Mouse (Mus musculus): Measurements from ENCODE around the gene G3bp1.
A peak's percentile ranks its signal among the peaks of the same experiment; 100 is the strongest.

Gene G3bp1

GRCm38 (mm10) chr11:55465177-55465576 is 4.3 kb upstream of the G3bp1 start:
- DNase-seq, result no peak

DNA sequence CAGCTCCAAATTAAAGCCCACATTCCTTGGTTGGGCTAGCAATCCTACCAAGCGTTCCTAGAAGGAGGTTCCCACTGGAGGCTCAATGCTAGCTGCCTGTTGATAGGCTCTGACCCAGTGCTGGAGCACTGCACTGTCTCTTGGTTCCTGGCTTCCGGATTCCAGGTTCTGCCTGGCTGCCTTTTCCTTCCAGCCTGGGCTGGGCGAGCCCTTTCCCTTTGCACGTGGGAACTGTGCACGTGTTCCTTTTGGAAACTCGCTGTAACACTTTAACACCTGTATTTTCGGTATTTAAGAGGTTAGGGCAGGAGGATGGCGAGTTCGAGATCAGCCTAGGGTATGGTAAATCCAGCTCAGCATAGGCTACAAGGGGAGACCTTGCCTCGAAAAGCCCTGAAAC is 1.5 kb upstream of the G3bp1 start:
- no peak for DNase-seq

DNA sequence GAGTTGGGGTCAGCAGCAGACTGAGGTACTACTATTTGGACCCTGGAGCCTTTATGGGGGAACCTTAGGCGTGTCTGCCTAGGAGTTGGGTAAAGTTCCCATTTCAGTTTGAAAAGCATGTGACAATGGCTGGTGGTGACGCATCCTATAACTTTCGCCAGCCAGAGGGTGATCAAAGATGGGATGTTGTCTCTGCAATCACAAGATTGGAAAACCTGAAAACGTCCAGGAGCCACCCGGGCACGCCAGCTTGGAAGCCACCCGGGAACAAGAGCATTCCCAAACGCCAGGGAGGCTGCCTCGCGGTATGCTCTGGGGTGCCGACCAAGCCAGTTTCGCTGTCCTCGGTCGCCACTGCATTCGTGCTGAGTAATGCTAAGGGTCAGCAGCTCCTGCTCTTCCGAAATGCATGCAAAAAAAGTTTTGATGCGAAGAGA is 856 bp upstream of the G3bp1 start:
- DNase-seq, result no peak

GRCm38 (mm10) chr11:55469923-55470691 is 622 bp downstream of the G3bp1 start:
- no peak for DNase-seq

GRCm38 (mm10) chr11:55470761-55471160 is 1.3 kb downstream of the G3bp1 start:
- no peak for DNase-seq

DNA sequence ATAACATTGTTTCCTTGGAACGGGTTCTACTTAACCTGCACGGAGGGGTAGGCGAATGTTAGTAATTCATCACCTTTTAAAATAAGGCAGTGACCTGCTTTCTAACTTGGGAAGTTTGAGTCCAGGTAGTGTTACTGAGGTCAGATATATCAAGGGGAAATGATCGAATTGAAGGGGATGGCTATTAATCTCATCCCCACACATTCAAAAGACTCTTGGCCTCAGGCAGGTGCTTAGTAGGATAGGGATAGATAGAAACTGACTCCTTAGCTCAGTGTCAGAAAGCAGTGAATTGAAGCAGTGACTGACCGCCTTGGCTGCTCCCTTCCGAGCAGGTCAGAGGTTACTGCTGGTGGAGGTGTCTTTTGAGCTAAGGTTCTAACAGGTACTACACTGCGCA is 2.0 kb downstream of the G3bp1 start:
- no peak for DNase-seq

DNA sequence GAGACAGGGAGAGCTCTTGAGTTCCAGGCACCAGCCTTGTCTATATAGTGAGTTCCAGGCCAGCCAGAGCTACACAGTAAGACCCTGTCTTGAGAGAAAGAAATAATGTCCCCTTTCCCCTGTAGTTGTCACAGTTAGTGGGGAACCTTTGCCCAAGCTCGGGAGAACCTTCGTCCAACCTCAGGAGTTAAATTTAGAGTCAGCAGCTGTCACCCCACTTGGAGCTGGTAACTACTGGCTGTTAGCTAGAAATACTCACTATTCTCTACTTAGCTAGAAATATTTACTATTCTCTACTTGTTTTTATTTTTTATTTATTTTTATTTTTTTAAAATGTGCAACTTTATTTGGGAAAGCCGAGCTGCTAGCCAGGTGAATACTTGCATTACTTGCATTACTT is 3.7 kb downstream of the G3bp1 start:
- no peak for DNase-seq

DNA sequence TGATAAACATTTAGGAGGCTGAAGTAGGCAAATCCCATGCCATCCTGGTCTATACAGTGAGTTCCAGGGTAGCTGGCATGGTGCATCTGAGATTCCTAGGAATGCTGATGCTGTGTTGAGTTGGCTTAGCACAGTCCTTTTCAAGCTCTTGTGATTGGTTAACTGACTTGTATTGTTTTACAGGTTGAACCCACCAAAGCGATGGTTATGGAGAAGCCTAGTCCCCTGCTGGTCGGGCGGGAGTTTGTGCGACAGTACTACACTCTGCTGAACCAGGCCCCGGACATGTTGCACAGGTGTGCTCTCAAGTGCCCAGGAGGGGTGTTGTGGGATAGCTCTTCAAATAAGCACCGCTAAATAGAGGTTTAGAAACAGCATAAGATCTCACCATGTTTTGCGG is 16.0 kb downstream of the G3bp1 start:
- no peak for DNase-seq

- DNase-seq, result no peak
These were observed 26.7 kb downstream of the G3bp1 start for GRCm38 (mm10) chr11:55496158-55496557.

GRCm38 (mm10) chr11:55497885-55498284 is 28.4 kb downstream of the G3bp1 start:
- peak in 1 of 2 experiments; percentile 26 for DNase-seq

DNA sequence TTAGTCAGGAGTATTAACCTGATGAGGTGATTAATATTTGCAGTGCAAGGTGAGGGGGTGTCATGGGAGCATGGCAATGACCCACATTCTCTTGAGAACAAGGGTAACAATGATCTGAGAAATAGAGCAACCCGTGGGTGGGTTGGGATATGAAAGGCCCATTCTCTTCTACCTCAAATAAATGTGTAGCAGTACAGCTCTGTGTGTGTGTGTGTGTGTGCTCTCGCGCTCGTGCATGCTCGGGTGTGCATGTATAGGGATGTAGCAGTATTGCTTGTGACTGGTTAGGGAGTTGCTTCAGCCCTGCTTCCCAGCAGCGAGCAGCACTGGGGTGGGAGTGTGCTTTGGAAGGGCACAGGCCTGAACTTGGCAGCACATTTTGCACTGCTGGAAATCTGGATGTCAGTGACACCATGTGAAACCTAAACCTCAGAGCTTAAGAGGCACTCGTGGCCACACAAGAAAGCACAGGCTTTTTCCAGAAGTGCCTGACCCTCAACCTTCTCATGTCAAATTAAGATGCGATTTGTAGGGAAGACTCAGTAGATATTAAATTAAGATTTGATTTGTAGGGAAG is 32.6 kb downstream of the G3bp1 start:
- DNase-seq, result no peak

- DNase-seq, result no peak
These were observed 33.4 kb downstream of the G3bp1 start for GRCm38 (mm10) chr11:55502886-55503285.

GRCm38 (mm10) chr11:55505485-55505884 is 36.0 kb downstream of the G3bp1 start:
- DNase-seq, result no peak

DNA sequence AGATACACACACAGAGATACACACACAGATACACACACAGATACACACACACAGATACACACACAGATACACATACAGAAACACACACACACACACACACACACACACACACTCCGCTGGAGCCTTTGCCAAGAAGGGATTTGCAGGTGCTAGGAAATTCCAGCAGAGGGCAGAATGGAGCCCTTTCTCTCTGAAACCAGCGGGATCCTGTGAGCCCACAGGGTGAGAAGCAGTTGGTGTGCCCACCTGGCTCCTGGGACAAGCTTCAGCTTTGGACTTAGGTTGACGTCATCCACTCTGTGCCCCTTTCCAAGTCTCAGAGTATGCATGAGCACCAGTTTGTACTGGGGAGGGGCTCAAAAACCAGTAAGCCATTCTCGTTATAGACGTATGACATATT is 41.9 kb downstream of the G3bp1 start:
- no peak for DNase-seq

DNA sequence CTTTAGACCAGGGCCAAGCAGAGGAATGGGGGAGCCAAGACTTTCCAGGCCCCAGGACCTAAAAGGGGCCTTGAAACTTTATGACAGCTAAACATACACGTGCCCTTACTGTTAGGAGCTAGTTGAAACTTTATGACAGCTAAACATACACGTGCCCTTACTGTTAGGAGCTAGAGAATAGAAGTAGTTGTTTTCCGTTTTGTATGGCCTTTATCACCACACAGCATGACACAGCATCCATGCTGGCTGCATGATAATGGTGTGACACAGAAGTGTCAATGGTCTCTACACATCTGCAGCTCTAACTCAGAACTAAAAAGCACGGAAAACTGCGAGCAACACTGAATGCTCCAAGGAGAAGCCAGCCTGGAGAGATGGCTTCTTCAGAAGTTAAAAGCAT is 48.2 kb downstream of the G3bp1 start:
- DNase-seq, result no peak

DNA sequence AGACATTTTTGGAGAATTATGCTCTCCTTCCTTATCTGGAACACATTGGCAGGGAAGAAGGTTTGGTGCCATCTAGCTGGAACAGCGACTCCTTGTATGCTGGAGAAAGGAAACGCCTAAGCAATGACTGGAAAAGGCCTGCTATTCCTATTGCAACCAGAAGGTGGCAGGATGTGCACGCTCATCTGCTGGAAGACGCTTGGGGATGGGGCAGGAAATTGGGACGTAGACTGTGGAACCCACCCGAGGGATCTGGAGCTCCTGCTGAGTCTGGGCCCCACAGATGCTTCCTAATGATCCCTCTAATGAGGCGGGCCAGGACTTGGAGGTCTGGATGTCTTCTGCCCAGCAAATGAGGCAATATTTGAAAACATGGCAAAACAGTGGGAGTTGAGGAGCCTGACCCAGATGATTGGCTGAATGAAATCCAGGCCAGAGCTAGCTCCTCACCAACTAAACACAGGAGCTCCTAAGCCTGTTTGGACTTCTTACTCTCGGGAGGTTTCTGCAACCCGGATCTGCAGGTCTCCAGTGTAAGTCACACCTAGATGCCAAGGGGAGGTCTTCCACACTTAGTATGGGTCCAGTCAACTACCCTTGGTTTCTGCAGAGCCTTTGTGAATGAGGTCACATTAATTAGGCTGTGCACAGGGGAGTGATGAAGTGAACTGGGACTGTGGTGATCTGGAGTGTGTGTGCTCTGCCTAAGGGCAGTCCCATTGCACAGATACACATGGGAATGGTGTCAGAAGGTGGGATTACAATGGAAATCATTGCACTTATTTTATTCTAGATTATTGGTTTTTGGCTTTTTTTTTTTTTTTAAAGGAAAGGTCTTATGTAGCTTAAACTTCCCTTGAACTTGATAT is 49.6 kb downstream of the G3bp1 start:
- peak in 1 of 2 experiments; percentile 37 for DNase-seq

- DNase-seq, result no peak
These were observed 61.3 kb downstream of the G3bp1 start for GRCm38 (mm10) chr11:55530741-55531140.

- DNase-seq, result no peak
These were observed 63.9 kb downstream of the G3bp1 start for GRCm38 (mm10) chr11:55533378-55533777.

DNA sequence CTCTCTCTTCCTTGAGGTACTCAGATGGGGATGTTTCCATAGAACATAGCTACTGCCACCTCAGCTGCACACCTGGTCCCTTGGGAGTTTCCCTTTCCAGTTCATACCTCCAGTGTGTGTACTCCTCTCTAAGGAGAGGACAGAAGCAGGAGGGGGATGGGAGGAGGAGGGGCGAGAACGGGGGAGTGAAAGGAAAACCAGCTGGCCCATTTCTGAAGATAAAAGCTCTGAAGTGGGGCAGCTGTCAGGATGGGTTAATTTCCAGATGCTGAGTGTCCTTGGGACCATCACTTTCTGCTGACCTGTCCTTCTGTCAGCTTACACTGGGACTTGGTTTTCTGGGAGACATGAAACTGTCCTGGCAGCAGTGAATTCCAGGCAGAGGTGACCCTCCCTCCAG is 65.3 kb downstream of the G3bp1 start:
- no peak for DNase-seq

DNA sequence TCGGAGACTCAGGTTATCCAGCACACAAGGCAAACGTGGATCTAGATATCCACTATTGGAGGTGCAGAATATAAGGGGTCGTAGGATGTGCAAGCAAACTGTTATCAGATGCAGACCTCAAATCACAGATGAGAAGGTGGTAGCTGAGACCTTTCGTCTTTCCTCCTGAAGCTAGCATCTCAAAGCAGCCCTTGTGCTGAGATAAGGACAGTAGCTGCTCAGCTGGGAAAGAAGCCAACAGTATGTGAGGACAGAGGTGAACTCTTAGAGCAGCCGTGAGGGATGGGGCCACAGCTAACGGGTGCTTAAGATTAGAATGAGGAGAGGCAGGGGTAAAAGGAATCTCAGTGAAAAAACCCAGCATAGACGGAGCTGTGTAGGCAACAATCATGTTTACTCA is 72.6 kb downstream of the G3bp1 start:
- no peak for DNase-seq

GRCm38 (mm10) chr11:55542671-55543070 is 73.2 kb downstream of the G3bp1 start:
- no peak for DNase-seq

DNA sequence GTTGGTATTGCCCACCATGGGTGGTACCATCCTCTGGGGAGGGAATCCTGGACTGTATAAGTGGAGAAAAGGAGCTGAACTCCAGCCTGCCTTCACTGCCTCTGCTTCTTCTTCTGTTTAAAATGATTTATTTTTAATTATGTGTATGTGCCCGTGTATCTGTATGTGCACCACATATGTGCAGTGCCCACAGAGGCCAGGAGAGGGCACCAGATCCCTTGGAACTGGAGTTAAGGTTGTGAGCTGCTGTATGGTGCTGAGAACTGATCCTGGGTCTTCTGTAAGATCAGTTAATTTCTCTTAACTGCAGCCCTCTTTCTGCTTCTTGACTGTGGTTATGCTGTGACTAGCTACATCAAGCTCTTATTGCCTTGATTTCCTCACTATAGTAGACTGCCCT is 76.2 kb downstream of the G3bp1 start:
- no peak for DNase-seq
